Mouse (Mus musculus) kidney, adult 11 months (tissue): ENCODE results near the gene Tfap2a.

ENCODE experiments used
- DNase-seq: peaks from one replicate; pipeline ENCODE4 v3.0.0; 2022

Tfap2a gene

GRCm38 (mm10) chr13:40738196-40738880, at the start of gene Tfap2a:
Tfap2a (minus strand) TSS chr13:40738376.
- DNase-seq = peak; percentile 69

GRCm38 (mm10) chr13:40784202-40784771, 46.1 kb upstream of the Tfap2a start:
- no peak for DNase-seq

DNA sequence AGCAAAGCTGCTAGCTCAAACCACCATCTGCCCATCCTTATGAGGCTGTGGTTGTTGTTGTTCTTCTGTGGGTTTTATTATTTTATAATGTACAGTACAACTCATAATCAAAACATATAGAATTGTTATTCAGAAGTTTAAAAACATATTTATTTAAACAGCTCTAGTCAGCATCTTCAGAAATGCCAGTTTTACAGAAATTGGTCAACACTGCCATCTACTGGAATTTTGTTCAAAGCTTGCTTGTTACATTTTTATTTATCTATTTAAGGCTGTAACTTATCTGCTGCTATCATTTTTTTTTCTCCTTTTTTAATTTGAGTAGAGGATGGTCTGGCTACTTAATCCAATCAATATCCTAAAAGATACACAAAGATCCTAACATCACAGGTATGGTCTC, 19.8 kb upstream of the Tfap2a start:
- no peak for DNase-seq

GRCm38 (mm10) chr13:40756356-40756755, 18.2 kb upstream of the Tfap2a start:
- no peak for DNase-seq

DNA sequence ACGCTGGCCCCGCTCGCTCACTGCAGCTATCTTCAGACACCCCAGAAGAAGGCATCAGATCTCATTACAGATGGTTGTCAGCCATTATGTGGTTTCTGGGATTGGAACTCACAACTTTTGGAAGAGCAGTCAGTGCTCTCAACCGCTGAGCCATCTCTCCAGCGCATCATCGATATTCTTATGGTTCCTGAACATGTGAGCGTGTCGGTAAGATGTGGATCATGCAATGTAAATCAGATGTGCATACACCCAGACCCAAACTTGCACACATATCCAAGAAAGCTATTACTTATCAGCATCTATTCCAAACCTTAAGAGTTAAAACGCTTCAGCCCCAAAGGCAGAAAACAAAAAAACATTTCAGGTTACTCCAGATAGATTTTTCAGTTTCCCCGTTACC, 15.9 kb upstream of the Tfap2a start:
- DNase-seq = no peak

- DNase-seq = no peak
Measured at GRCm38 (mm10) chr13:40751889-40752288, 13.7 kb upstream of the Tfap2a start.

GRCm38 (mm10) chr13:40749603-40749905, 11.4 kb upstream of the Tfap2a start:
- no peak for DNase-seq

DNA sequence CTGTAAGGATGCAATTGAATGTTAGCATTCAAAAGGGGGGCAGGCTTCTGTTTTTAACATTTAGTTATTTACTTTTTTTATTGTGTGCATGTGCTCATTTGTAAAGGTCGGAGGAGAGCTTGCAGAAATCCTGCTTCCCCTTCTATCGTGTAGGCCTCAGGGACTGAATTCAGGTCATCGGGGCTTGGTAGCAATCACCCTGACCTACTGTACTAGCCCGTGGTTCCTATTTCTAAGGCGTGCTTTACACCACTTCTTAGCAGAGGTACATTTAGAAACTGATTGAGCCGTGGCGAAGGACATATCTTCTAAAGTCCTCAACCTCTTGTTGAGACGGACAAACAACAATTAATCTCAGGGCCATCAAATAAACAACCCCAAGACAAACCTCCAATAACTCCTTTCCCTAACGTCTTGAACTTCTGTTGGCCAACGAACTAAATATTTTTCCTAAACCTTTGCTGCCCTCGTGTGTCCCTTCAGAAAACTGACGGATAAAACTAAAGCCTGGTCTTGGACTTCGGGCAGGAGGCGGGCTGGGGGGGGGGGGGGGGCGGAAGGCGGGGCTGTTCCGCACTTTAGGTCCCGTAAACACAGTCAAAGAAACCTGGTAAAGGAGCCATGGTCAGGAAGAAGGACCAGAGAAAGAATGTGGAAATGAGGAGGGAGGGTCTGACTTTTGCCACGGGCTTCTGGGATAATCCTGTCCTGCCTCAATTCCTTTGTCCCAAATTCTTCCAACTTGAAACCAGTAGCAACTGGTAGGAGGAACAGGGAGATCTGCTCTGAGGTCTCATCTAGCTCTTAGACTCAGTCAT, 10.8 kb upstream of the Tfap2a start:
- DNase-seq = no peak

DNA sequence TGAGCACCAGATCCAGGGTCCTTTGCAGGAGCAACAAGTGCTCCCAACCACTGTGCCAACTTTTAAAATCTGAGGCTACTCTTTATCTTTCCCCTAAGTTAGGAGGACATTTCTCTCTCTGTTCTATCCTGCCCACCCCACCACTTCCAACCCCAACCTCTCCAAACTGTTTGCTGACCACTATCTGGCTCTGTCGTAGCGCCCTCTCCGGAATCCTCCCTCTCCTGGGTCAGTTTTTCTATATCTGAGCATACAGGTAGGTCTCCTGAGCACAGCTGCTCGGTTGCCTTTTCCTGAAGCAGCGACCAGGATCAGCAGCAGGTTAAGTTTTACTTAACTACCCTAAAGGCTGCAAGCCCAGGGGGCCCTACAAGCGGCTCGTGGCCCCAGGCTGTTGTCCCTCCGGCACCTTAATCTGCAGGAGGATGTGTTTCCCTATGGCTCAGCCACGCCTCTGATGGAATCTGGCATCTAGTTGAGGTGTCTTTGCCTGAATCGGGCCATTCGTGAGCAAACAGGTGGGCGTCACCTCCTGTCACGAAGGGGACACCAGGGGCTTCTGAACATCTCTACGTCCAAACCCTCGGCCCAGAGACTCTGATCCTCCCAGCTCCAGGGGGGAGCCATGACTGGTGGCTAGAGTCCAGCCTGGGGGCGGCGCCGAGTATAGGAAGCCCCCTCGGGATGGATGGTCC, 6.1 kb upstream of the Tfap2a start:
- no peak for DNase-seq

DNA sequence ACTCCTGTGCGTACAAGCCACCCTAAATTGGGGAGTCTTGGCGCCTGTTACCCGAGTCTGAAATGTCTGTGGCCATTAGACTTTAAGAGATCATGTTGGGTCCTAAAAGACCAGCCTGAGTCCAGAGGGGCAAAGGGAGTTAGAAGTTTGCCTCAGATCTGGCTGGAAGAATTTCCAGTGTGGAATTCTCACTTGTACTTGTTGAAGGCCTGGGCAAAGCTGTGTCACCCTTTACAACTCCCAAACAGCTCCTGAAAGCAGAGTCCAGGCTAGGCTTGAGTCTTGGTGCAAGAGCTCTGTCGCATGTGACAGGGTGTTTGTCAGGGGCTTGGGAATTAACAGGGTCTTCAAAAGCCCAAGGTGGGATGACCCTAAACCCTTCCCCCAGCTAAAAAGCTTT, 5.0 kb upstream of the Tfap2a start:
- no peak for DNase-seq

DNA sequence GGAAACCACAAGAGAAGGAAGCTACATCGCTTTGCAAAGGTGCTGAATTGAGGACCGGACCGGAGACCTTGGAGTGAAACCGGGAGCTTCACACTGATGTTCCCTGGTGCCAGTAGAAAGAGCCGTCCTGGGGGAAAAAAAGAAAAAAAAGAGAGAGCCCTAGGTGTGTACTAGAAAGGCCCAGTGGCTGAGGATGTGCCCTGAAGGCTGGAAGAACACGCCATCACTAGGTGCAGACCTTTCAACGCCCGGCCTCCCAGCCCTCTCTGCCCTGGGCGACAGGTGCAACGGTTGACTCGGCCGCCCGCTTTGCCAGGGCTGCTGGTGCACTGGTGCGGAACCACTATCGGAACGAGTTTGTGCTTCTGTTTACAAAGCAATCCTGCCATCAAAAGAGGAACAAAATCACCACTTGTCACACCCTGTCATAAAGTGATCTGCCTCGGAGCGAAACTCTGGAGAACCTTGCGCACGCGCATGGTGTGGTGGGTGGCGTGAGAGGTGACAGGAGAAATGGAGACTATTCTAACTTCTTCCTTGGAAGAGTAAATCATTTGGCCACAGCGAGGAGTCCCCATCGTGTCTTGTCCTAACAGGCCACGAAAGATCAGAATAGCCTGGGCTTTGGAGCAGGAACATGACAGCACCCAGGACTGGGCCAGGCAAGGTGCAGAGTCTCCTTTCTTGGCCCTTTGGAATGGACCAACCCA, 3.8 kb upstream of the Tfap2a start:
- no peak for DNase-seq

DNA sequence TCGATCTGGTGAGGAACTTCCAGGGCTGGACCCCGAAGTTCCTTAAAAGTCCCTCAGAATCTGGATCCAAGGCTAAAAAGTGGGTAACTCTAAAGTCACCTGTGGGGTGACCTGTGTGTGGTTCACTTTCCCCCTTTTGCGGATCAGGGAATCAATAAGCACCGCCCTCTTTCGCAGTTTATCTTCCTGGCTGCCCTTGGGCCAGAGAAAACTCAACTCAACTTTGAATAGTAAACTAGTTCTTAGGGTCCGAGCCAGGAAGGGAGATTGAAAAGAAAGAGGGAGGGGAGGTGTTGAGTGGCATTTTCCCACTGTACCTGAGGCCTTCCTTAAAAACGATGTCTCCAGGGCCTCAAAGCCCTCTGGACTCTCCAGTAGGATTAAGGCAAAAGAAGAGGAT, 3.3 kb upstream of the Tfap2a start:
- no peak for DNase-seq

DNA sequence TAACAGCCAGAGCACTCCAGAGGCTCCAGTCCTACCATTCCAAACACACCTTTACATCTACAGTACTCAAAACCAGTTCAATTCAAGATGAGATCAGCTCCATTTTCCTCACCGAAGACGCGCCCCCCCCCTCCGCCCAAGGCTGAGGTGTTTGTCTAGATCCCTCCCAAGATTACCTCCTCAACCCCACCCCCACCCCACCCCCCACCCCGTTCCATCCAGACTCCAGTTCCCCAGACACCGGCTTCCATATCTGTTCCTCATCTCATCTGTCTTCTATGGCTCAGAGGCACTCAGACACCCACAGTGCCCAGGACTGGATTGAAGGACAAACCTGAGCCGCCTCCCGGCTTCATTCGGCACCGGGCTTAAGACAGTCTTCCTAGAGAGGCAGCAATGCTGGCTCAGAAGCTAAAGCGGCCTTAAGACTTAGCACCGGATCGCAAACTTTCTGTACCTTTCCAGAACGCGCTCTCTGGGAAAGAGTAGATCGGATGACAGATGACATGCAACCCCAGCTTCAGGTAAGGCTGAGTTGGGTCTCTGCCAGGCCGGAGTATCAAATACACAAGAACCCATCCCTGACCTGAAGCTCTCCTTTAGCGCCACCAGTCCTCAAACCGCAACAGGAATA, 2.7 kb upstream of the Tfap2a start:
- DNase-seq = no peak

DNA sequence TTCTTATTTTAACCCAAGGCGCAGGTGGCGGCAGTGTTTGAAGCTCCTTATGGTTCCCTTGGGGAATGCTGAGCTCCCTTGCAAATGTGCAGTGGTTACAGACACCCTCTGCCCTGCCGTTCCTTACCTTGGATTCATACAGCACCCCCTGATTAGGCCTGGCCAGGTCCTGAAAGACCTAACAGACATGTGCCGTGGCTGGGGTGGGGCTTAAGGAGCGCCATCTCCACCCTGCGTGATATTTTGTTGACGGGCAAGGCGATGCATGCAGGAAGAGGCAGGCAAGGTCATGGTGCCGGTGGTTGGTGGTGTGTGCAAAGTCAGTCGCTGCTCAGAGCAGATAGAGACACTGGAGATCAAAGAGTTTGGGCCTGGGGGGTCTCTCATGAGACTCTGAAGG, 1.7 kb upstream of the Tfap2a start:
- DNase-seq = no peak

GRCm38 (mm10) chr13:40739121-40739650, 1.0 kb upstream of the Tfap2a start:
- no peak for DNase-seq

- DNase-seq = no peak
Measured at GRCm38 (mm10) chr13:40737761-40738160, 415 bp downstream of the Tfap2a start.

DNA sequence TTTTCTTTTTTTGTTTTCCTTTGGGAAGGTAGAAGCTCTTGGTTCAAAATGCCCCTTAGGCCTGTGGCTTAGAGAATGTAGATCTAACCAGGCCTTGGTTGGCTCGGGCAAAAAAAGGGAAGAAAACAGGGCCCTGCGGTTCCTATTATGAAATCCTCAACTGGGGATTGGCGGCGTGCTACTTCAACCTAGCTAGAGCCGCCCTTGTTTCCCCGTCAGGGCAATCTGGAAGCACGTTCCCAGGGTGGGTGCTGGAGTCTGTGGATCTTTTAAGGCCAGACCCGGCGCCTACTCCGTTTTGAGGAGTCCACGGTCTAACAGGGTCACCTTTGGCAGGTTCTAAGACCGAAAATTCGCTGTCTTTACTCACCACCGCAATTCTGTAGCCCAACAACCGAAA, 1.1 kb downstream of the Tfap2a start:
- DNase-seq = no peak

DNA sequence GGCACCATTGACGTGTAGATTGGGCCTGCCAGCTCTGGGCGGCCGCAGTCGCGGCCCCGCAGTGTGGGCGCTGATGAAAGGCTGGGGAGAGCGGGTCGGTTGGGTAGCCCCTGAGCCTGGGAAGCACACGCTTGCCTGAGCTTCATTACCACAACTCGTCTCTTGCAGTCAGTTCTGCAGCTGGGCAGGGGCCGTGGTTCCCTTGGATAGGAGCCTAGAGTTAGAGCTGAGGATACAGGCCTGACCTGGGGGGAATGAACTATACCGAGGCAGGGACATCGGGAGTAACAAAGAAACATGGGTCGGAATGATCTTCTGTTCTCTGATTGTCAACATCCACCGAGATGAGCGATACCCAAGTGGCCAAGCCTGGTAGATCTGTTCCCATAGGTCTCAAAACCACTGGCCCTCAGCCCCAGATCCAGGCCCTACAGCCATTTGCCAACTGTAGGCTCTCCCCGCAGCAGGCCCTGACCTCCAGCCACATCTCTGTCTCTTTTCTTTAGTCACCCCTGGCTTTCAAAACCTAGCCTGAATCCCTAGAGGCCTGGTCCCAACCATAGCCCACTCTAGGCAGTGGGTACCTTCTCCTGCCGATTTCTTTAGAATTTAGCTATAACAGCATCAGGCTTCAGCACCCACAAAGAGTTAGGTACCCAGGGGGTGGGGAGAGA, 1.9 kb downstream of the Tfap2a start:
- no peak for DNase-seq

DNA sequence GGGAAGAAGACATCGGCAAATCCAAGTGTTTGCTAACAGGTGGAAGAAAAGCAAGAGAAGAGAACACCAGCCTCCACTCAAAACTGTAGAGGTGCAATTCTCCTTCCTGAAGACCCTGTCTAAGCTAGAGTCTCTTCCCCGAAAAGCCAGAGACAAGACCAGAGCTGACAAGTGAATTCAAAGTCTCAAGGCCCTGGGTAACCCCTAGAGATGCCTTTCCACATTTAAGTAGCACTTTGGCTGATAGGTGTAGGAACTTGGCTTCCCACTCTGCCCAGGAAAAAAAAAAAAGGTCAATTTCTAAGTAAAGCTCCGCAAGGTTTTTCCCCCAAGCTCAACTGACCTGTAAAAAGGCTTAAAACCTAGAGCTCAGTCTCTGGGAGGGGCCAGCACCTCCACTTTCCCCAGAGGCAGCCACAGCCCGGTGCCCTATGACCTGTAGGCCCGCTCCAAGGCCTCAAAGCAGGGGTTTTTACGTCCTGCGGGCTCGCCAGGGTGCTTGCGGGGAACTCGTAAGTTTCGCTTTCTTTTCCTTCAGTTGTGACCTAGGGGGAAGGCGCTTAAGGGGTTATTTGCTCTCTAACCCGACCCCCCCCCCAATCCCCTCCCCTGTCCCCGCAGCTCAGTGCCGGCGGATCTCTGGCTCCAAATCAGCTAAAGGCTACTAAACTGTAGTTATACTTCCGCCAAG, 2.6 kb downstream of the Tfap2a start:
- no peak for DNase-seq

DNA sequence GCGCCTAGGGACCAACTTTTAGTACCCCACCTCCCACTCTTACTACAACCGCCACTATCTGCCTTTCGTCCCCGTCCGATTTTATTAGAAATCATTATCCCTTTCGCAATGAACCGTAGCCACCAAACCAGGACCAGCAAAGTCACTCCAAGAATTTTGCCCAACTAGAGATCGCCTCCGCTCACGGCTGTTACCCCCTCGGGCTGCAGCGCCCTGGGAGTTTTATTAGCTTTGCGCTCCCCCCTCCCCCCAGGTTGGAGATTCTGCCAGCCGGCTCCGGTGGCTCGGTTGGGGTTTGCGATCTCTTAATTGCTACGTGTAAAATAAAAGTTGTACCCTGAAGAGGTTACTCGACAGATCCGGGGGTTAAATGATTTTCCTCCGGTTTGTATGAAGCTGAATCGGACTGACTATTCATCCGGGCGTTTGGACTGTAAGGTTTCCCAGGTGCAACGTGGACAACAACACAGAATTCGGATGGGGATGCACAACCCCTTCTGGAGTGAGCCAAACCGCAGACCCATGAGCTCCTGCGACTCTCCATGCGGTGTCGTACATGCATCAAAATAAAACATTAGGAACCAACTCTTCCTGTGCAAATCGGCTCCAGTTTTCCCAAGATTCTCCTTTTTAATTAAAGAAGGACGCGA, 3.7 kb downstream of the Tfap2a start:
- DNase-seq = no peak
